Mouse (Mus musculus): ENCODE data around the gene Ndufaf4. TPM values are rescaled to one million over a fixed set of nuclear protein-coding genes. Genes with fewer than 3 reads are reported as not detected.

Gene Ndufaf4
- polyA plus RNA-seq (2015; fragmentation: Nextera tagmentation; extraction: Ambion mirVana) = 29.4 and 35.0 TPM in 2 replicates

GRCm38 (mm10) chr4:24897851-24898515 is at the start of gene Ndufaf4:
TSS of gene Ndufaf4 (plus strand) at chr4:24898083.

GRCm38 (mm10) chr4:24850401-24851325 is 47.2 kb upstream of the Ndufaf4 start, which contains the start of gene Klhl32:
TSS of gene Klhl32 (minus strand) at chr4:24851124.

Other genes with a start within 250 kb of the Ndufaf4 start
- 3.4 and 3.6 TPM in 2 replicates for gene Klhl32, start 47.0 kb upstream of the Ndufaf4 start, polyA plus RNA-seq (2015; fragmentation: Nextera tagmentation; extraction: Ambion mirVana)
- 0.69 and 1.1 TPM in 2 replicates for gene Gpr63, start 68.3 kb downstream of the Ndufaf4 start, polyA plus RNA-seq (2015; fragmentation: Nextera tagmentation; extraction: Ambion mirVana)

Measured in urinary bladder, postnatal 0 days (tissue).